Mouse (Mus musculus) CD8-positive naive resting alpha-beta T cell, adult 2 months (primary cell): Measurements from ENCODE around the gene Olfr417.
"Not testable (repeated sequence)": the region's sequence is repeated elsewhere in the genome, so short reads cannot be mapped to it uniquely, and the experiment has no call there.

Source experiments
- DNase-seq, 2 experiments: peaks; one replicate each; pipeline ENCODE4 v3.0.0; 2022; ENCODE audit warnings: low read depth in 2 of 2, low spot score in 2 of 2

Gene Olfr417

GRCm38 (mm10) chr1:174364882-174365451 lies at the start of gene Olfr417:
Olfr417 (plus strand) TSS chr1:174365122.
- DNase-seq = no peak

- DNase-seq = no peak
Observed at GRCm38 (mm10) chr1:174317308-174317707, 47.6 kb upstream of the Olfr417 start.

- no peak for DNase-seq
Observed at GRCm38 (mm10) chr1:174330218-174330617, 34.7 kb upstream of the Olfr417 start, which contains the start of gene Mptx1. Mptx1 (plus strand) TSS chr1:174330518.

- DNase-seq = not testable (repeated sequence)
Observed at GRCm38 (mm10) chr1:174353636-174354035, 11.3 kb upstream of the Olfr417 start.

GRCm38 (mm10) chr1:174354640-174355039 lies 10.3 kb upstream of the Olfr417 start:
- DNase-seq = no peak

- no peak for DNase-seq
Observed at GRCm38 (mm10) chr1:174373799-174374198, 8.9 kb downstream of the Olfr417 start.

- DNase-seq = no peak
Observed at GRCm38 (mm10) chr1:174390746-174391145, 25.8 kb downstream of the Olfr417 start, which contains the start of gene Olfr248. Olfr248 (plus strand) TSS chr1:174391046.

GRCm38 (mm10) chr1:174422959-174423358 lies 58.0 kb downstream of the Olfr417 start:
- DNase-seq = no peak

- DNase-seq = no peak
Observed at GRCm38 (mm10) chr1:174423764-174424163, 58.8 kb downstream of the Olfr417 start, which contains the start of gene Olfr414. Olfr414 (plus strand) TSS chr1:174424064.
